Mouse (Mus musculus) left cerebral cortex, postnatal 25 days (tissue): ENCODE results near the gene Fam228b. TPM values are rescaled to one million over a fixed set of nuclear protein-coding genes. Genes with fewer than 3 reads are reported as not detected.
"Not testable (repeated sequence)": the region's sequence is repeated elsewhere in the genome, so short reads cannot be mapped to it uniquely, and the experiment has no call there.

Experiments
- DNase-seq, 2 experiments: peaks; one replicate each; pipeline ENCODE4 v3.0.0; 2022; ENCODE audit warnings: low spot score in 2 of 2, mixed read lengths in 1 of 2
- intact Hi-C: fragments of 180-260 bp; cut with DNase I; formaldehyde crosslinking; loops from one replicate; pipeline ENCODE4 v1.15.1; 2025
- total RNA-seq, 2 experiments: library from RNA; stranded (reverse); gene quantifications; 2 replicates each; pipeline ENCODE4 v1.2.3; 2021

Gene Fam228b
- total RNA-seq, 2 experiments from 2014 or later, result 13.8 to 22.5 TPM

DNA sequence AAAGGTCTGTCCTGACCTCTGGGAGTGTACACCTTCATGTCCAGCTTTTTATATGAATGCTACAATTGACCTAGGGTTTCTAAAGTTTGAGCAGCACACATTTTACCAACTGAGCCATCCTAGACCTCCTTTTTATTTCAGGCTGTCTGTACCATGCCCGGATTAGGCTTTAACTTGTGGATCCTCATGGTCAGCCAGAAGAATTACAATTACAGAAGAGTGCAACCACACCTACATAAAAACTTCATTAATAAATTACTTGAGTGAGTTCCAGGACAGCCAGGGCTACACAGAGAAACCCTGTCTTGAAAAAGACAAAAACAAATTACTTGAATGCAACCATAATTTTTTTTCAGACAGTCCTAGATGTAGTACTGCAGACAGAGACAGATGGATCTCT, 12.0 kb downstream of the Fam228b start:
- intact Hi-C loops, result no loop called here
- DNase-seq, result no peak

- intact Hi-C loops, DNase-seq: not testable (repeated sequence)
Measured at GRCm38 (mm10) chr12:4754451-4754850, 14.6 kb downstream of the Fam228b start.

DNA sequence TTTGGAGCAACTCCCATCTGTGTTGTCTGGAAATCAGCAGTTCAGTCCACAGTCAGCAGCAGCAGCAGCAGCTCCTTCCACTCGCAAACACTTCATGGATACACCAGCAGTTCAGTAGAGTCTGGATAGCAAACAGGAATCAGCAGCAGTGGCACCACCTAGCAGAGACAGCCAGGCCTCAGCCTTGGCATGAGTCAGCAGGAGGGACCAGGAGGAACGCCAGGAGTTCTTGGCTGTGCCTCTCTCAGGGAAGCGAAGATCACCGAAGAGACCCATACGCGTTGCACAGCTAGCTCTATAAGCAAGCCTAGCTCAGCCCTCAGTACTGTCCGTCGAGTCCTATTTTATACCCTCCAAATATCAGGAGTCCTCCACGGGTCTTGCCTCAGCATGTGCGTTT, 24.6 kb downstream of the Fam228b start:
- intact Hi-C loops, result no loop called here
- DNase-seq, result peak in 1 of 2 experiments; percentile 18

DNA sequence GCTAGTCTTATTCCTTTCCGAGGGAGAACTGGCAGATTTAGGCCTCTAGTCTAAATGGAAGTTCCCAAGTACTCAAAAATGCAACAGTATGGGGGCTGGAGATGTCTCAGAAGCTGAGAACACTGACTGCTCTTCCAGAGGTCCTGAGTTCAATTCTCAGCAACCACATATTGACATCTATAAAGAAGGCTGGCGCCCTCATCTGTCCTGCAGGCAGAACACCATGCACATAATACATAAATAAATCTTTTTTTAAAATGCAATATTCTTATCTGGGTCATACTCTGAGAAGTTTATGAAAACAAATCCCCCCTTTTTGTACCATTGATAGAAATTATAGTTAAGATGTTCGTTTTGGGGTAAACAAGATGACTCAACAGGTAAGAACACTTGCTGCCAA, 26.9 kb downstream of the Fam228b start:
- DNase-seq, result no peak
- intact Hi-C loops, result no loop called here

DNA sequence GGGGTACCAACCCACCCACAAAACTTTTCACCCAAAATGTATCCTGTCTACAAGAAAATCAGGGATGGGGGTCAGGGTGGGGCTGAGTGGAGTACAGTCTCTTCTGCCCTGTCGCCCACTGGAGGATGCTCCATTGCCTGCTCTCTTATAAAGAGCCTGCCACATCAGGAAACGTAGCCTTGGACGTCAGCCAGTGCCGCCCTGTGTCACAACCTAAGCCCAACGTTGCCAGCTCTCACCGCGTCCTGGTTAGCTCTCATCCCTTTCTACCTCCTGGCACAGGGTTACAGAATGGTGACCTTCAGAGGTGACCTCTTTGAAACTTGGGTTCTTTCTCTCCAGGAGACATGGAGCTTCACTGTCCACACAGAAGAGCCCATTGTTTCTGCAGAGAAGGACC, 28.2 kb downstream of the Fam228b start:
- no peak for DNase-seq
- intact Hi-C loops, result no loop called here

GRCm38 (mm10) chr12:4738031-4738576, 31.0 kb downstream of the Fam228b start, which contains the start of gene Fam228a:
TSS of gene Fam228a (minus strand) at chr12:4738430.
- no peak for DNase-seq
- intact Hi-C loops, result no loop called here

DNA sequence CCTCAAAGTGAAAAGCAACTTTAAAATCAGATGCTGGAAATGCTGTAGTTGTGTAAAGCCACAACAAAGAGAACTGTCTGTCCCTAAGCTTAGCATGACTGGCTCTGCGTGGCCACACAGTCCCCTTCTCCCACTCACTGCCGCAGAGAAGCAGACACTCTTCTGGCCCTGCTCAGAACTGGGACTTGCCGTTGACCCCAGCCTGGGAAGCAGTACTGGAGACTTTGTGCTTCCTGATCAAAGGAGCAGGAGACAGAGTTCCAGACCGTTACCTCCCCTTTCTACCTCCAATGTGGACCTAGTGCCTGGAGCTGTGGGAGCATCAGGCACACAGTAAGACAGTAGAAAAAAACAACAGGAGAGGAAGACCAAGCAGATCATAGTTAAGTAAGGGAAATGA, 36.7 kb downstream of the Fam228b start:
- DNase-seq, result no peak
- intact Hi-C loops, result no loop called here

DNA sequence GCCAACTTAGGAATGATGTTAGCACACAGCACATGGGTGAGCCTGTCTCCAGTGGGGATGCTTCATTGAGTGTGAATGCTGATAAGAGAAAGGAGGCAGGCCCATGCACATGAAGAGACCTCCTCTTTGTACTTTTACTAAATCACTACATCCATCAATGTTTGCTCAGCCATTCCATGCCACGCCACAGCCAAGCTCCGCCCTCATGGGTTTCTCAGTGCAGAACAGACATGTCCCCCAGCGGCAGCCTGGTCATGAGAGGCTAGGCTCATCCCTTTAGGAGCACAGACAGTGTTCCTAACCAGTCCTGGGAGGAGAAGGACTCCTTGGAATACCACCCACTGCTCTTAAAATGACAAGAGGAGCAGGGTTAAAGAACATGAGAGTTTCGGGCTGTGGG, 37.4 kb downstream of the Fam228b start:
- intact Hi-C loops, result no loop called here
- no peak for DNase-seq

DNA sequence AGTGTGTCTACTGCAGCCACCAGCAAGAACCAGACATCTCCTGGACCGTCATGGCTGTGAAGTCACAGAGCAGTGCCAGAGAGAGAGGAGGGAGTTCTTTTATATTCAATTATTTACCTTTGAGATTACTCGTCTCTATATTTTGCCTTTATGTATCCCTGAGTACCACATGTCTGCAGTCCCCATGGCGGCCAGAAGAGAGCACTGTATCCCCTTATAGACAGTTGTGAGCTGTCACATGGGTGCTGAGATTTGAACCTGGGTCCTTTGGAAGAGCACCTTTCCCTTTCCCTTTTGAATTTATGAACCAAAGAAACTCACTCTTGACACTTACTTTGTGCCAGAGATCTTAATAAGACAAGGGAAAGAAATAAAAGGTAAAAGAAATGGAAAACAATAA, 39.9 kb downstream of the Fam228b start:
- no peak for DNase-seq
- intact Hi-C loops, result no loop called here

DNA sequence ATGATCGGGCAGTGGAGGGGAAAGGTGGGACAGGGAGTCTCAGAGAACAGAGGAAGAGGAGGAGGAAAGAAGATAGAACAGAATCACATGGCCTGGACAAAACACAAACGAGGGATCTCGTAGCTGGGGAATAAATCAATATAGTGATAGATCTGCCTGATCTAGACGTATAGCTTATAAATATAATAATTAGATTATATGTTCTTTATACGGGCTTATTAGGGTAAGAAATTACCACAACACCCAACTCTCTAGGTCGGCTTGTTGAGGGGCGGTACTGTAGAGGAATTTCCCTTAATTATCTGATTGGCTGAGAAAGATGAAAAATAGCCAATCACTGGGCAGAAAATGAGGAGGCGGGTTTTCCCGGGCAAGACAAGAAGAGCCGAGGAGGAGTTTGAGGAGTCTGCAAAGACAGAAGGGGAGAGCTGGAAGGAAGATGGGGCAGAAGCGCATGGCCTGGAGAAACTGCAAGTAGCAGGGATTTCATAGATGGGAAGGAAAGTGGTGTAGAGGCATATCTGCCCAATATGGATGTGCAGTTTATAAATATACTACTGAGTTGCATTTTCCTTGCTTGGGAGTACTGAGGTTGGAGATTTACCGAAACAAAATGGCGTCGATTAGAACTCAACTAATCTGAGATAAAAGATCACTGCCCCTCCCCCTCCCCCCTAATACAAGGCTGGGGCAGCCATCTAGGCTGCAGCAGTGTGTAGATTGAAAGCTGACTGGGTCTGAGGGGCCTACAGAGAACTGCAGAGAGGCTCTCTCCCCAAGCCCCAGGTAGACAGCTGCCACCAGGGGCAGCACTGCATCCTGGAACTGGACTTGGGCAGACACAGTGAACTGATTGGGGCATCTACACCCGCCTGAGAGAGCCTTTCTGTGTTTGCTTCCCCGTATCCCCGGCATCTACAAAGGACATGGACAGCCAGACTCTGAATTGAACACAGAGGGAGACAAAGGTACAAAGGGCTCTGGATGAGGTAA, 49.0 kb downstream of the Fam228b start:
- no peak for DNase-seq
- intact Hi-C loops, result no loop called here

DNA sequence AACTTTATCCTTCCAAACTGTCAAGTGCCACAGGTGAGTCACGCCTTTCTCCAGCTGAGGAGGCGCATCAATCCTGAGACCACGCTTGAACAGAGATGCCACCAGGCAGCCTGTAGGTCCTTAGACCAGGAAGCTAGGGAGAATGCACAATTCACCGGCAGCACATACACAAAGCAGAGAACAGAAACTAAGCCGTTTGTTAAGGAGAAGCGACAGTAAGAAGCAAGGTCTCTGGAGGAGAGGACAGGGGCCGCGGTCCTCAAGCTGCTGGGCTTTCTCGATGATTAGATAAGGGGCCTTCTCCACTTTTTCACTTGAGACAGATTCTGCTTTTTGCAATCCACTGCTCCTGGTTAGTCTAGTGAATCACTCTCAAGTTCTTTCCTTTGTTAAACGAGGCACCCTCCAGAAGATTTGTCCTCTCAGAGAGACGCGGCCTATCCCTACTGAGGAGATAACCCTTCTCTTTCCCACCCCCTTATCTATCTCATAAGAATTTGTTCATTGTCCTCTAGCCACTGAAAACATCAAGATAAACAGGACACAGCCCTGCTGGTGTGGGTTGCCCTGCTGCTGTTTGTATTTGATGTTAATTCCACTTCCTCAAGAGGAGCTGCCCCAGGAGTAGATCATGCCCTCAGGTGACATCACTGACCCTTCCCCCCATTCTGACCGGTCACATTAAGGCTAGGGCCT, 49.9 kb downstream of the Fam228b start:
- intact Hi-C loops, result no loop called here

GRCm38 (mm10) chr12:4717417-4717816, 51.6 kb downstream of the Fam228b start:
- DNase-seq, result no peak
- intact Hi-C loops, result no loop called here

More for the DNA sequence above, 49.9 kb downstream of the Fam228b start:
- no peak for DNase-seq

DNA sequence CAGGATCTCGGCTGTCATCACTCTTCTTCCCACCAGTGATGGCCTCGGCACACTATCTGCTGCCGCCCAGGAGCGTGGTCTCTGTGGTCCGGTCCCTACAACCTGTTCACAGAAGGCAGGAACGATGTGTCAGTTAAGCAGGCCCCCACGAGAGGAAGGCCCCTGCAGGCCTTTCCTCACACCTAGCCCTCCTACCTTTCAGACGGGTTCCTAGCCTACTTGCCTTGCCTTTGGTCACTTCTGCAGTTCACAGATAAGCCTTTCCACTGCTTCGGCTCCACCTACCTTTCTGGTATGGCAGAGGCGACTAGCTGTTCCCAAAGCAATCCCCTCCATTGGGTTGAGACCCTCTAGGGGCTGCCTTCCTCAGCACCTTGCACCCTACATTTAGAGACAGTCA, 53.5 kb downstream of the Fam228b start:
- no peak for DNase-seq
- intact Hi-C loops, result no loop called here

DNA sequence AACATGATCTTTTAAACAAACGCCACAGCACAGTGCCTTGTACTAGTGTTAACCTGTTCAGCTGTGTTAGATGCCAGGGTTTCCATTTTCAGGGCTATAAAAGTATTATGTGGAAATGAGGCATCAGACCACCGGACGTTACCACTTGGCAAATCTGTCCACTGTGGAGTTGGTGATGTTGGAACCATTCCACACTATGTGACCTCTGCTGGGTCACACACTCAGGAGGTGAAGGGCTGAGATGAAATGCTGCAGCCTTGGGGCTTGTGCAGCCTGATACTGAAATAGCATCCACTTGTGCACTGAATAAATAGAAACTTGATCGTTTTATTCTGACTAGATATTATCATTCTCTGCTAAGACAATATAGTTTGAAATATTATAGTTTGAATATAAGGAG, 55.7 kb downstream of the Fam228b start:
- DNase-seq, result no peak
- intact Hi-C loops, result no loop called here

DNA sequence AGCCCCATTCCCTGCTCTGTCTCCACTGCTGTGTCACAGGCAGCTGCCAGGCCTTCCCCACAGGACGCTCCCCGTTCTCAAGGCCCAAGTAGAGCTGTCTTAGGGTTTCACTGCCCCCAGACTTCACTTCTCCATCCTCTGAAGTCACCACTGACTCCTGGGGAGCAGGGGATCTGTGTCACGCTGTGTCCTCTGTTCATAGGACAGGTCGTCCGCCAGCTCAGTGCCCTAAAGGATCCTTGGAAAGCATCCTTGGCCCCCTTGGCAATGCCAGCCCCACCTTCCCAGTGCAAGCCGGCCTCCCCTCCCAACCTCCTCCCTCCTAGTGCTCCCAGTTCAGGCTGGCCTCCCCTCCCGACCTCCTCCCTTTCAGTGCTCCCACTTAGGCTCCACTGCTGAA, 59.1 kb downstream of the Fam228b start:
- intact Hi-C loops, result no loop called here
- DNase-seq, result no peak

- DNase-seq, result peak in 1 of 2 experiments; percentile 5
- intact Hi-C loops, result no loop called here
Measured at GRCm38 (mm10) chr12:4708881-4709604, 60.0 kb downstream of the Fam228b start.

DNA sequence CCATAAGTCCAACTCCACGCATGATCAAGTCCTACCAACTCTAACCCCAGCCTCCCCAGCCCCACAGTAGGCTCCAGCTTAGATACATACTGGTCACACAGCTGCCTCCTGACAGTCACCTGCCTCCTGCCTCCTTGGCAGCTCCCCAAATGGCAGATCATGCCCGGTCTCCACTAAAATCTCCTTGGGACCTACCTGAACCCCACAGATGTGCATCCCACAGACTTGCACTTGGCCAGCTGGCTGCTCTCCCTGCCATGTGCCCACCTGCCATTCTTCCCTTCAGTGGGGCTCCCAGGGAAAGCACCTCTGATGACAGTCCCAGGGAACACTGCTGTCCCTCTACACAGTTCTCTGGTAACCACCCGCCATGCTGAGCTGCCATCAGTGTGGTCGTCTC, 60.8 kb downstream of the Fam228b start:
- no peak for DNase-seq
- intact Hi-C loops, result no loop called here

DNA sequence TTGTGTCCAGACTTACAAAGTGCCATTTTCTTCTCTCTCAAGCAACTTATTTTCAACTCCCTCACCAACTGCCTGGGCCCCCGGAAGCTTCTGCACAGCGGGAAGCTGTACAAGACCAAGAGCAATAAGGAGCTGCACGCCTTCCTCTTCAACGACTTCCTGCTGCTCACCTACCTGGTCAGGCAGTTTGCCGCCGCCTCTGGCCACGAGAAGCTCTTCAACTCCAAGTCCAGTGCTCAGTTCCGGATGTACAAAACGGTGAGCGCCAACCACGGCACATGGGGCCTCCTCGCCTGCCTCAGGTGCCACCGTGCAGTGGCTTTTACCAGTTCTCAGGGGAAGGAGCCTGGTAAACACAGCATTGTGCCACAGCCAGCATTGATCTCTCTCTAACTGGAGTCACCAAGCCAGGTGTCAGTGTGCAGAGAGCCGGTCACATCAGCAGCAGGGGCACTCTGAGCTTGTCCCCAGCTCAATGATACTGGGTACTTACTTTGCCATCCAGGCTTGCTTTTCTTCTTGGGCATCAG, 61.5 kb downstream of the Fam228b start:
- no peak for DNase-seq
- intact Hi-C loops, result no loop called here

DNA sequence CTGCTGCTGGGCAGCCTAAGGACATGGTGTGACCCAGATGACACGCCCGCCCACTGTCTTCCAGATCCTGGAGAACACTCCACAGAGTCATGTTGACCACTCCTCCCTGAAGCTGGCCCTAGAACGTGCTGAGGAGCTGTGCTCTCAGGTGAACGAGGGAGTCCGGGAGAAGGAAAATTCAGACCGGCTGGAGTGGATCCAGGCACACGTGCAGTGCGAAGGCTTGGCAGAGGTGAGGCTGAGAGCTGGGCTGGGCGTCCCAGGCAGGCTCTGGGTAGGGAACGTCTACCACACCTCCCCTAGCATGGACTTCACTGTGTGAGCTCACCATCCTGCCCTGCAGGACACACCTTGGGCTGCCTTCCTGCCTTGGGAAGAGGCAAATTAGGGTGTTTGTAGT, 62.2 kb downstream of the Fam228b start:
- DNase-seq, result no peak
- intact Hi-C loops, result loop anchor here (1.0 kb wide), 1 partner anchor 46 kb away; no protein-coding TSS in a partner anchor
